Mouse (Mus musculus) olfactory bulb, adult 2 months (tissue): ENCODE measurements around the gene Mrps6.
A peak's percentile ranks its signal among the peaks of the same experiment; 100 is the strongest.

ENCODE experiments used
- CTCF ChIP-seq: fragments of 200-500 bp; IDR thresholded peaks from 2 replicates; pipeline ENCODE4 v1.5.1; 2012; ENCODE audit warnings: low read depth, mild to moderate bottlenecking, low read length, moderate library complexity; ENCODE audit not compliant: insufficient read depth
- POLR2A ChIP-seq: fragments of 200-500 bp; IDR thresholded peaks from 2 replicates; pipeline ENCODE4 v1.6.1; 2012; ENCODE audit warnings: mild to moderate bottlenecking, low read depth, low read length, moderate library complexity; ENCODE audit not compliant: insufficient read depth

GRCm38 (mm10) chr16:92057852-92058643 is at the start of gene Mrps6, which contains the start of the genes Gm49711 and Slc5a3:
- peak; percentile 65 for TF ChIP-seq POLR2A
- no peak for TF ChIP-seq CTCF
